Mouse (Mus musculus) heart, embryonic 11.5 days (tissue): ENCODE results near the gene Unc80. TPM values are rescaled to one million over a fixed set of nuclear protein-coding genes. Genes with fewer than 3 reads are reported as not detected.
A peak's percentile ranks its signal among the peaks of the same experiment; 100 is the strongest.

Experiments used
- ATAC-seq: fragments of 200-750 bp; cut with Nextera tagmentation; replicated peaks from 2 replicates; pipeline ENCODE4 v1.8.0; 2017; ENCODE audit warnings: moderate library complexity; ENCODE audit not compliant: insufficient number of reproducible peaks, low FRiP score, low TSS enrichment
- H3K27ac ChIP-seq: fragments of 300-500 bp; sonication (generic); 2 replicates; pipeline ENCODE4 v1.5.1; 2014; ENCODE audit warnings: mild to moderate bottlenecking, low read depth, low read length
- H3K27me3 ChIP-seq: fragments of 300-500 bp; sonication (generic); 2 replicates; pipeline ENCODE4 v1.6.1; 2014; ENCODE audit warnings: mild to moderate bottlenecking, low read length, mixed read lengths; ENCODE audit not compliant: control insufficient read depth, insufficient read depth
- H3K36me3 ChIP-seq: fragments of 300-500 bp; sonication (generic); 2 replicates; pipeline ENCODE4 v1.6.1; 2014; ENCODE audit warnings: mild to moderate bottlenecking, low read length, moderate library complexity, mixed read lengths; ENCODE audit not compliant: control insufficient read depth, insufficient read depth
- H3K4me1 ChIP-seq: fragments of 300-500 bp; sonication (generic); 2 replicates; pipeline ENCODE4 v1.6.1; 2014; ENCODE audit warnings: low read length; ENCODE audit not compliant: control insufficient read depth, insufficient read depth
- H3K4me2 ChIP-seq: fragments of 300-500 bp; sonication (generic); 2 replicates; pipeline ENCODE4 v1.6.1; 2014; ENCODE audit warnings: mild to moderate bottlenecking, moderate library complexity
- H3K4me3 ChIP-seq: fragments of 300-500 bp; sonication (generic); 2 replicates; pipeline ENCODE4 v1.5.1; 2014; ENCODE audit warnings: low read depth, low read length
- H3K9ac ChIP-seq: fragments of 300-500 bp; sonication (generic); 2 replicates; pipeline ENCODE4 v1.6.1; 2014; ENCODE audit warnings: mild to moderate bottlenecking, low read depth, low read length, moderate library complexity
- H3K9me3 ChIP-seq: fragments of 300-500 bp; sonication (generic); replicated peaks from 2 replicates; pipeline ENCODE4 v1.6.1; 2016; ENCODE audit warnings: low read length; ENCODE audit not compliant: control insufficient read depth
- WGBS: fragments of 180-500 bp; shearing (Covaris S2); extraction: QIAGEN DNeasy Blood & Tissue Kit; methylation state at CpG from one replicate; pipeline ENCODE4 v1.1.7; 2014; ENCODE audit not compliant: insufficient replicate concordance; 5-methylcytosine and 5-hydroxymethylcytosine counted together
- polyA plus RNA-seq: library from polyadenylated mRNA; unstranded; fragments of >200 nt; fragmentation: Nextera tagmentation; extraction: Ambion mirVana; gene quantifications from 2 replicates; pipeline ENCODE4 v1.2.1, GENCODE M21; 2014

Unc80 gene
- 0.04 and 0.16 TPM in 2 replicates for polyA plus RNA-seq

DNA sequence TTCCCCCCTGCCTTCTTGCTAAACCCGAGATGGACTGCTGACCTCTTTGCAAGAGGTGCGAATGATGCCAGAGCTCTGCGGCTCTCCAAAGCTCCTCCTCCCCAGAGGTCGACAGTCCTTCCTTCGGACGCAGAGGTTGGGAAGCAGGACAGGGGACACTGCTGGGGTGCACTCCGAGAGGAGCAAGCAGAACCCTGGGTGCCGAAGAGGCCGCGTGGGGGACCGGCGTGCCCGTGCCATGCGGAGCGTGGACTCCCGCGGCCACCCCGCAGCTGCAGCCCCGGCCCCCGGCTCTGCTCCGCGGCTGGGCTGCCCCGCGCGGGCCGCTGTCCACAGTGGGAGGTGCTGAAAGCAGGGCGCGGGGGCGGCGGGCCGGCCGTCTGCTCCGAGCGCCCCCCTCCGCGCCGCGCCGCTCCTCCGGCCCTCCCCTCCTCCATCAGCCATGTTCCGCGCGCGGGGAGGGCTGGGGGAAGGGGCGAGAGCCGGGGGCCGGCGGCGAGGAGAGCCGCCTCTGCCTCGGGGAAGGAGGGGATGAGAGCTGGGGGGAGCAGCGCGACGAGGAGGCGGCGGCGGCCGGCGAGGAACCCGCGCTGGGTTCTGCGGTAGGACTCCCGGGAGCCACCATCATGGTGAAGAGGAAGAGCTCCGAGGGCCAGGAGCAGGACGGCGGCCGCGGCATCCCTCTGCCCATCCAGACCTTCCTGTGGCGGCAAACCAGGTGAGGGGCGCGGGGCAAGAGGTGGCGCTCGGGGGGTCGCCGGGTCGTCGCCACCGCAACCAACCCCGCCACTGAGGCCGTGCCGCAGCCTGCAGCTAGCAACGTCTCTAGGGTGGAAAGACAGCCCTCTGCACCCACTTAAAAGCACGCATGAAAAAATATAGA is at the start of gene Unc80:
Gene Unc80, plus strand, starts transcription at position 547 of the 883 bp plus-strand sequence.
- Histone ChIP-seq H3K27ac (no peak within 1 kb of the TSS), H3K4me1 (no peaks in the 10 kb centered on the region), H3K4me2 (peak within 1 kb of the TSS; percentile 90), H3K27me3 (peaks cover 8% of the 10 kb centered on the region; the same call in 1 of the 2 replicates), H3K4me3 (peak within 1 kb of the TSS; percentile 56), H3K9ac (no peak within 1 kb of the TSS), H3K36me3 (no peaks in the 10 kb centered on the region), H3K9me3 (no peaks in the 10 kb centered on the region)
- peak; percentile 77 for ATAC-seq
- under 1% methylated on average over 62 of the region's 83 CpGs for WGBS

DNA sequence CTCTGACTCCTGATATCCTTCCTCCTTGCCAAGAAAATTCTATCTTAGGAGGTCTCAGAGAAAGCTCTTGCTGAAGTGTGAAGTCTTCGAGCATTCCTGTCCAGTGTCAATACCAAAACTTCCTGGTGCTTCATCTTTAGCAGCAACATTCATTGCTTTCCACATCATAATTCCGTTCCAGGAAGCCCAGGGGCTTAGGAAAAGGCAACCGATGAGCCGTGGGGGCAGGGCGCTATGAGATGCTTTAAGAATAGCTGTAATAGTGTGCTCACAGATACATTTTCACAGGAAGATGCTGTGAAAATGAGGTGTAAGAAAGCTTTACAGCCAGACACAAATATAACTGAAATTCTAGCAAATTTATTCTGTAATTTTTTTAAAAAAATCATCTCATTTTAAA is 42.1 kb upstream of the Unc80 start:
- Histone ChIP-seq H3K36me3 (no peaks in the 10 kb centered on the region), H3K9ac (no peak overlapping the region), H3K27ac (no peak overlapping the region), H3K4me2 (no peak overlapping the region), H3K4me1 (no peaks in the 10 kb centered on the region), H3K27me3 (no peaks in the 10 kb centered on the region), H3K4me3 (no peak overlapping the region), H3K9me3 (no peaks in the 10 kb centered on the region)
- 87% methylated on average over 5 of the region's 5 CpGs for WGBS
- no peak for ATAC-seq

DNA sequence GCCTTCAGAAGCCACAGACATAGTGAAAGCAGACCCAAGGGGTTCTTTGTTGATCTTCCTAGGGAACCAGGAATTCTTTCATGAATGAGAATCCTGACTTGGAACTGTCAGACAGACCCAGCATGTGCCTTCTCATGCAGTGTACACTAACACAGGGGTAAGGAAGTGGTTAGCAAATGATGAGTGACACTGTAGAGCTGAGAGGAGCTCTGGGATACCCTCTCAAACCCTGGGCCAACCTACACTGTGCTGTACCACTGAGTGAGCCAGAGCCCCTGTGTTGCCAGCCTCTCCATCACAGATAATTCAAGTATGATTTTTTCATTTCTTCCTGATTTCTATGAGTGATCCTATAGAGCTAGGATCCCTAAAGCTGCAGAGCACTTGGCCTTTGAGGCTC is 37.2 kb upstream of the Unc80 start:
- H3K27me3 ChIP-seq = no peaks in the 10 kb centered on the region
- no peaks in the 10 kb centered on the region for H3K9me3 ChIP-seq
- H3K36me3 ChIP-seq = no peaks in the 10 kb centered on the region
- H3K27ac ChIP-seq = no peak overlapping the region
- H3K4me3 ChIP-seq = no peak overlapping the region
- no peak overlapping the region for H3K4me2 ChIP-seq
- no peak for ATAC-seq
- no peak overlapping the region for H3K9ac ChIP-seq
- no peaks in the 10 kb centered on the region for H3K4me1 ChIP-seq

DNA sequence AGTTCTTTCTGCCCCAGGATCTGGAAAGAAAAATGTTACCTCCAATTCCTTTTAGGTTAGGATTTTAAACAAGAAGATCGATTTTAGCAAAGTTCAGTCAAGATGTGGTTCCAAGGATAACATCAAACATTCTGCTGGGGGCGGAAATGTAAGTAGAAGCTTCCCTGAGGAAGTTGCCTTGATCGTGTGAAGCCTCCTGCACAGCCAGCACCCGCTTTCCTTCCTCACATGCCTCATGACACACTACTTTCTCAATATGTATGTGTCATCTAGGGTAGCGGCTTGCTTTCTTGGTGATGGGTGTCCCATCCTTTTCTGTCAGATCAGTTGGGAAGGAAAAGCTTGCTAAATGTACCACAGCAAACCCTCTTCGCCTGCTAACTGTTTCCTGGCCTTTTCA is 36.7 kb upstream of the Unc80 start:
- ATAC-seq = no peak
- H3K27ac ChIP-seq = no peak overlapping the region
- no peaks in the 10 kb centered on the region for H3K9me3 ChIP-seq
- H3K4me2 ChIP-seq = no peak overlapping the region
- no peak overlapping the region for H3K9ac ChIP-seq
- H3K27me3 ChIP-seq = no peaks in the 10 kb centered on the region
- 79% methylated on average over 6 of the region's 6 CpGs for WGBS
- H3K4me1 ChIP-seq = no peaks in the 10 kb centered on the region
- H3K4me3 ChIP-seq = no peak overlapping the region
- no peaks in the 10 kb centered on the region for H3K36me3 ChIP-seq

- Histone ChIP-seq H3K9ac (no peak overlapping the region), H3K36me3 (no peaks in the 10 kb centered on the region), H3K27ac (no peak overlapping the region), H3K4me1 (no peaks in the 10 kb centered on the region), H3K27me3 (no peaks in the 10 kb centered on the region), H3K9me3 (no peaks in the 10 kb centered on the region), H3K4me3 (no peak overlapping the region), H3K4me2 (no peak overlapping the region)
- ATAC-seq = no peak
- 71% methylated on average over 2 of the region's 2 CpGs for WGBS
Measured at GRCm38 (mm10) chr1:66438069-66438468, 30.1 kb upstream of the Unc80 start.

DNA sequence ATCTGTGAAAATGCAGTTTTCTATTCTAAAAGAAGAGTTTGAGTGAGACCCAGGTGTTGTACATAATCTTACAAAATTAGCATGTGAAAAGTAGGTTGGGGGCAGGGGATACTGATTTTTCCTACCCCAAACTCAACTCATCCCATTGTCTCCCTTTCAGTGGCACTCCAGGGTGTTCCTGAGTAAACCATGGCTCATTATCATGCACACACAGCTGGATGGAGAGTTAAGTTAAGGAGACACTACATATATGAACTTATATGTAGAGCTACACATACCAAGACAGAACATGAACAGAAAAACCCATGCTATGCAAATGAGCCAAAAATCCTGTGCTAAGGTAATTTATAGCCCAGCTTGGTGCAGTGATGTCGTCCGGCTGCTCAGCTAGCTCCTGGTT is 25.2 kb upstream of the Unc80 start:
- Histone ChIP-seq H3K4me2 (no peak overlapping the region), H3K9me3 (no peaks in the 10 kb centered on the region), H3K27me3 (no peaks in the 10 kb centered on the region), H3K9ac (no peak overlapping the region), H3K27ac (no peak overlapping the region), H3K4me3 (no peak overlapping the region), H3K4me1 (no peaks in the 10 kb centered on the region), H3K36me3 (no peaks in the 10 kb centered on the region)
- 78% methylated on average over 2 of the region's 2 CpGs for WGBS
- ATAC-seq = no peak

DNA sequence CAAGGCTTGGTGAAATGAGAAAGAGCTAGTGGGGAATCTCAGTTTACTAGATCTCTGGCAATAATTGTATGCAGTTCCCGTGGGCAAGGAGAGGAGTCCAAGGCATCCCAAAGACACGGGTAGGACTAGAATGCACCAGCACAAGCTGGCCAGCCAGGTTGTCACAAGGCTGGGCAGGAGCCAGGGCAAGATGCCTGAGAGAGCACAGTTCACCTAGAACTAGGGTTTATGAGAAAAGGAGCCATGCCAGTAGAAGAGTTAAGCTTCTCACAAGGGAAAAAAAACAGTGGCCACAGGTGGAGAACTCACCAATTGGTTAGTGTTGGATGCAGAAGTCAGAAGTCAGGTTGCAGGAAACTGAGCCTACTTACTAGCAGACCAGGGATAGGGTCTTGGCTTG is 18.7 kb upstream of the Unc80 start:
- Histone ChIP-seq H3K4me2 (no peak overlapping the region), H3K9me3 (no peaks in the 10 kb centered on the region), H3K4me1 (no peaks in the 10 kb centered on the region), H3K27ac (no peak overlapping the region), H3K36me3 (no peaks in the 10 kb centered on the region), H3K27me3 (no peaks in the 10 kb centered on the region), H3K9ac (no peak overlapping the region), H3K4me3 (no peak overlapping the region)
- ATAC-seq = no peak
- 68% methylated on average over 2 of the region's 2 CpGs for WGBS

GRCm38 (mm10) chr1:66456580-66456979 is 11.6 kb upstream of the Unc80 start:
- Histone ChIP-seq H3K4me2 (no peak overlapping the region), H3K9me3 (no peaks in the 10 kb centered on the region), H3K4me1 (no peaks in the 10 kb centered on the region), H3K9ac (no peak overlapping the region), H3K27ac (no peak overlapping the region), H3K36me3 (no peaks in the 10 kb centered on the region), H3K27me3 (no peaks in the 10 kb centered on the region), H3K4me3 (no peak overlapping the region)
- ATAC-seq = no peak
- WGBS = 17% methylated on average over 2 of the region's 2 CpGs

- 73% methylated on average over 3 of the region's 3 CpGs for WGBS
- no peaks in the 10 kb centered on the region for H3K4me1 ChIP-seq
Measured at GRCm38 (mm10) chr1:66457747-66458146, 10.4 kb upstream of the Unc80 start.

More at GRCm38 (mm10) chr1:66457747-66458146, 10.4 kb upstream of the Unc80 start:
- Histone ChIP-seq H3K36me3 (no peaks in the 10 kb centered on the region), H3K27ac (no peak overlapping the region), H3K4me2 (no peak overlapping the region), H3K9ac (no peak overlapping the region), H3K9me3 (no peaks in the 10 kb centered on the region), H3K27me3 (no peaks in the 10 kb centered on the region), H3K4me3 (no peak overlapping the region)
- no peak for ATAC-seq
